Mouse (Mus musculus) layer of hippocampus, postnatal 14 days (tissue): ENCODE results near the gene Lrrc63. TPM values are rescaled to one million over a fixed set of nuclear protein-coding genes. Genes with fewer than 3 reads are reported as not detected.

Source experiments
- total RNA-seq, 2 experiments: library from RNA; stranded (reverse); gene quantifications; 2 replicates each; pipeline ENCODE4 v1.2.3; 2021

Lrrc63 gene
- total RNA-seq, 2 experiments from 2014 or later, result not detected

Other genes starting within 250 kb of the Lrrc63 start
- gene Lrch1, start 183.0 kb downstream of the Lrrc63 start, total RNA-seq, result 10 to 100 TPM; 21.9 to 24.1 TPM
- gene Rubcnl, start 114.9 kb downstream of the Lrrc63 start, total RNA-seq, result 1 to 10 TPM; 1.2 to 1.4 TPM
- 1 to 10 TPM; 6.9 to 7.5 TPM for gene Lcp1, start 220 bp upstream of the Lrrc63 start, total RNA-seq
- not detected for gene Cpb2, start 111.4 kb upstream of the Lrrc63 start, total RNA-seq
- 10 to 100 TPM; 53.1 to 55.8 TPM for gene Zc3h13, start 153.5 kb upstream of the Lrrc63 start, total RNA-seq